Mouse (Mus musculus) brain, adult 2 months (tissue): ENCODE results near the gene Krtap21-1.

Experiments
- DNase-seq: peaks from one replicate; pipeline ENCODE4 v3.0.0; 2011; ENCODE audit warnings: low read depth, low spot score

Krtap21-1 gene

DNA sequence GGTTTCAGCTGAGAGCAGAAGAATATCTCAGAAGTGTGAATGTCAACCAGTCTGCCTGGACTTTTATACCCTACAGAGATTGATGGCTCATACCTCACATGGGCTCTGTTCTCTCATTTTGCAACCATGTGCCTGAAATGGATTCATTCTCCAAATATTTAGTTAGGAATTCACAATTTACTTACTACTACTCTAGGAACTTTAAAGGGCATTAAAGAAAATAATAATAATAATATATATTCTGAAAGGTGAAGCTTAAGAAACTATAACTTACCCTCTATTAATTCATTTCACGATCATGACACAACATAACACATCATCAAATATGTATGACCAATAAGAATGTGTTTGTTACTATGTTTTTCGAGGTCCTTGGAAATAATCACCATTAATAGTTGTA lies at the start of gene Krtap21-1:
Krtap21-1 (minus strand) TSS at position 101 of the 400 bp plus-strand sequence.
- DNase-seq, result no peak

- peak; percentile 60 for DNase-seq
Observed at GRCm38 (mm10) chr16:89429586-89429985, 25.9 kb upstream of the Krtap21-1 start.

- no peak for DNase-seq
Observed at GRCm38 (mm10) chr16:89425310-89425709, 21.6 kb upstream of the Krtap21-1 start.

- DNase-seq, result no peak
Observed at GRCm38 (mm10) chr16:89420011-89420410, 16.3 kb upstream of the Krtap21-1 start, which contains the start of gene Krtap6-2. Gene Krtap6-2 (minus strand): TSS chr16:89420111.

- DNase-seq, result no peak
Observed at GRCm38 (mm10) chr16:89416311-89416710, 12.6 kb upstream of the Krtap21-1 start.

- DNase-seq, result no peak
Observed at GRCm38 (mm10) chr16:89410345-89411068, 6.8 kb upstream of the Krtap21-1 start.

DNA sequence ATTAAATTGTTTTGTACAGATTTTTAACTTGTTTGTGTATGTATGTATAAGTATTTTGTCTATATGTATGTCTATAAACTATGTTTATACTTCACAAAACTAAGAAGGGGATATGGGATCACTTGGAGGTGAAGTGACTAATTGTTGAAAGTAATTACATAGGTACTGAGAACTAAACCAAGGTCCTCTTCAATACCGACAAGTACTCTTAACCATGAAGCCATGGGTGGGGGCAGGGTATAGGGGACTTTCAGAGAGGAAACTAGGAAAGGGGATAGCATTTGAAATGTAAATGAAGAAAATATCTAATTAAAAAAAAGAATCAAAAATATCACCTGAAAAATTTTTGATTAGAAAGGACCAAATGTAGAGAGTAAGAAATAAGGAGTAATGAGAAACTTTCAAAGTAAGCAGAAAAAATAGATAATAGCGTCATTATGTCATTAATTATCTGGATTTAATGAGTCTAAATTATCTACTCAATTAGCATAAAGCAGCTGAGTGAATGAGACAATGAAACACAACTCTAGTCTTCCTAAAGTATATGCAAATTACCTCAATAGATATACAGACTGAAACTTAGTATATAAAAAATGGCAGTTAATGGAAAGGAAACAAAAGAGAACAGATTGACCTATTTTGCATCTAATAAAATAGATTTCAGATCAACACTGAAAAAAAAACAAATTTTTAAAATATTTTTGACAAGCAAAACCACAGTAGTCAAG lies 30.8 kb downstream of the Krtap21-1 start:
- DNase-seq, result no peak
